Mouse (Mus musculus): ENCODE measurements around the gene Nrp2.

Gene Nrp2

DNA sequence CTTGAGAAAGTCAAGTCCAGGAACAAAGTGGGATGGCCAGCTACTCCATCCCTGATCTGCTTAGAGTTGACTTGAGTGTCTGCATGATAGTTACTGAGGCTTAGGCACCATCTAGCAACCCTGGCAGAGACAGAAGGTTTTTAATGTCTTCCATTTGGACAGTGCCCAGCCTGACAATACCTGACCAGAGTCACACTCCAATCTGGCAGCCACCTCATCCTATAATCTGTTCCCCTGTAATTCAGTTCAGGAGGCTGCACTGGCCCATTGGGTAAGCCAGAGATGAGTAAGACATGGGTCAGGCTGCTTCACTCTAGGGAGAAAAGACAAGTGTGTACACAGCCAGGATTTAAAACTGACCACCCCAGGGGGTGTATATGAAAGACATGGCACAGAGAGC, 79.5 kb downstream of the Nrp2 start:
- no peak for DNase-seq (ENCODE audit: low spot score in 2 of 2)

DNA sequence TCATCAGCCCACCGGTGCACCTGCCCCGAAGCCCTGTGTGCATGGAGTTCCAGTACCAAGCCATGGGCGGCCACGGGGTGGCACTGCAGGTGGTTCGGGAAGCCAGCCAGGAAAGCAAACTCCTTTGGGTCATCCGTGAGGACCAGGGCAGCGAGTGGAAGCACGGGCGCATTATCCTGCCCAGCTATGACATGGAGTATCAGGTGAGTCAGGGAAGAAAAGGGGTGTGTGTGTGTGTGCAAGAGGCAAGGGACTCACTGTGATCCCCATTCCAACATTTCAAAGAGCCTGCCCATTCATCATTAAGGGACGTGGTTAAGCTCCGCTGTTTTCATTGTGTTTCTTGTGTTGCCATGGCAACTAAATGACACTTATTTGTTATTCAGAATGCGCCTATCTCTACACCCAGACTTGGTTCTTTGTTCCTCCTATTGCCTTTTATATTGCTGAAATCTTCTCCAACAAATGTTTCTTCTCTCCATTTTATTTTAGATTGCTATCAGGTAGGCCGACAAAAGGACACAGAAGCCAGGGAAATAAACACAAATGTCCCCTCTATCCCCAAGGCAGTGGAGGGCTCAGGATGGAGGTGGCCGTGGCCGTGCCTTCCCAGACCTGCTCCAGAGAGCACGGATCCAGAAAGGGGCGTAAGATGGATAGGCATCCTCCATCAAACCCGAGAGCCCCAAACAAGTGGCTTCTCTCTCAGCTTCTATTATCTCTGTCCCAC, 80.4 kb downstream of the Nrp2 start:
- peak; percentile 54 to 58 for DNase-seq (ENCODE audit: low spot score in 2 of 2)

DNA sequence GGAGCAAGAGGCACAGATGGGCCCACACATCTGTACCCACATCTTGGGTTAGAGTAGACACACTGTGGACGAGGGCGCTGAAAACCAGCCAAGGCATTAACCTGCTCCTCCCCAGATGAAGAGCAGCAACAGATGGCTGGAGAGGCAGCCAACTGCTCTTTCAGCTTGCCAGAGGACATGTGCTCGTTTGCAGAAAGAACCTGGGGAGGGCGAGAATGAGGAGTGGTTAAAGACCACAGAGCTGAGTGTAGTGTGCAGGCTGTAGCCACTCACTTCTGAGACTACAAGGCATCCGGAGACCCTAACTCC, 81.0 kb downstream of the Nrp2 start:
- peak; percentile 68 to 69 for DNase-seq (ENCODE audit: low spot score in 2 of 2)

DNA sequence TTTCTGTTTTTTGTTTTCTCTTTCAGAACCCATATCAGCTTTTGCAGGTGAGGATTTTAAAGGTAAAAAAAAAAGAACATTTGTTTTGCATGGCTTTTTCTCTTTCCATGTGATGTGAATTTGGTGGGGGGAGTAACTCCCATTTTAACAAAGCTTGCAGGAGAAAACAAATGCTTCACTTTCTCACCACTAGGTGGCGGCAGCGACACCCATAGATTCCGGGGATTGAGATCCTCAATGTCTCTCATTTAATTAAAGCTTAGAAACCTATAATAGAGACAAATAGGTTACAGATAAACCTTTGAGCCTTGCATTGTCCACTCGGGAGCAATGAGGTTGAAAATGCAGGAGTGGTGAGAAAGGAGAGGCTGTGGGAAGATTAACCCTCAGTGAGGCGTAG, 83.2 kb downstream of the Nrp2 start:
- DNase-seq (ENCODE audit: low spot score in 2 of 2): peak; percentile 79 to 86

DNA sequence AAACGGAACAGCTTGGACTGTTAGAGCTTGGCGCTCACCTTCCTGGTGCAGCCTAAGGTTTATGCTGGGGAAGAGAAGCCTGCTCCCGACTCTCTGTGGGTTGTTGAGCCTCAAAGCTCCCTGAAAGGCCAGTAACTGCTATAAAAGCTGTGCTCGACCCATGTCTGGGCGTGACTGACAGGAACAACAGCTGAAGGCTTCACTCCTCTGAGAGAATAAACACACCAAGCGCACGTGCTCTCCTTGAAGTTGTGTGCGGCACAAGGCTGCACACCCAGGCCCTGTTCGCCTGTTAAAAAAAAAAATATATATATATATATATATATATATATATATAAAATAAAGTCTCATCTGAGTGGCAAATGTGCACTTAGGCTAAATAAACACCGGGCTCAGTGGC, 84.5 kb downstream of the Nrp2 start:
- no peak for DNase-seq (ENCODE audit: low spot score in 2 of 2)

DNA sequence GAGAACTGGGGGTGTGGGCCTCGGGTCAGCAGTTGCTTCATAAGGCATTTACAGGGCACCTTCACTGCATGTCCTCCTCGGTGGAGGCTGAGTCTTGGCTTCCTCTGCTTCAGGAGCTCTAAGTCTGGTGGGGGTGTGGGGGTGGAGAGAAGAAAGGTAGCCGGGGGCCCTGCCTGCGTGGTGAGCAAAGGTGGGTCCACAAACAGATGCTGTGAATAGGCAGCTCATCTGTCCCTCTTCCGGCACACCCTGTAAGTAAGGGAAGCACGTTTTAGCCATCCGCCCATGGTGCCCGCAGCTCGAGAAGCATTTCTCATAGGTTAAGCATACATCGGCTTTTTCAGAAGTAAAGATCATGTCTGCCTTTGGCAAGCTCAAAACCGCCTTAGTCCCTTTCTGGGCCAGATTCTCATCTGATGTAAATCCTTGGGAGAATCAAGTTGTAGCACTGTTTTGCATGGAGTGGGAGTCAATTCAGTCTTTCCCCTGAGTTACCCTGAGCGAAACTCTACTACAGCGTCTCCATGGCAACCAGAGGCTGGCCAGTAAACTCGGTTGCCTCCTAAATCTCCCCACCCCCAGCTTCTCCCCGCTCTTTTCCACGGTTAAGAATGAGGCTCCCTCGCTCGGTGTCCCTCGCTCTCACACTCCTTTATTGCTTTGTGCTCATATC, 91.3 kb downstream of the Nrp2 start:
- DNase-seq (ENCODE audit: low spot score in 2 of 2): peak; percentile 92 to 94

DNA sequence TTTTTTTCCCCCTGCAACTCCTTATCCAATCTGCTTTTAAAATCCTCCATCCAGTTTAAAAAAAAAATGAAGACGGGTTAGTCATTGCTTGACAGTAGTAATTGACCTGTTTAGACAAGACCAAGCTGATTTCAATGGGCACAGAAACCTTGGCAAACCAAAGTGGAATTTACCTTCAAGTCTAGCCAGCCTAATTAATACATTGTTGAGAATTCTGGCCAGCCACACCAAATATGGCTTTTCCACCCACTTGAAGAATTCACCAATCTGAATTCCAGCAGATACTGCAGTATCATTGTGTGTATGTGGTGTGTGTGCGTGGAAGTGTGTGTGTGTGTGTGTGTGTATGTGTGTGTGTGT, 91.8 kb downstream of the Nrp2 start:
- DNase-seq (ENCODE audit: low spot score in 2 of 2): no peak

DNA sequence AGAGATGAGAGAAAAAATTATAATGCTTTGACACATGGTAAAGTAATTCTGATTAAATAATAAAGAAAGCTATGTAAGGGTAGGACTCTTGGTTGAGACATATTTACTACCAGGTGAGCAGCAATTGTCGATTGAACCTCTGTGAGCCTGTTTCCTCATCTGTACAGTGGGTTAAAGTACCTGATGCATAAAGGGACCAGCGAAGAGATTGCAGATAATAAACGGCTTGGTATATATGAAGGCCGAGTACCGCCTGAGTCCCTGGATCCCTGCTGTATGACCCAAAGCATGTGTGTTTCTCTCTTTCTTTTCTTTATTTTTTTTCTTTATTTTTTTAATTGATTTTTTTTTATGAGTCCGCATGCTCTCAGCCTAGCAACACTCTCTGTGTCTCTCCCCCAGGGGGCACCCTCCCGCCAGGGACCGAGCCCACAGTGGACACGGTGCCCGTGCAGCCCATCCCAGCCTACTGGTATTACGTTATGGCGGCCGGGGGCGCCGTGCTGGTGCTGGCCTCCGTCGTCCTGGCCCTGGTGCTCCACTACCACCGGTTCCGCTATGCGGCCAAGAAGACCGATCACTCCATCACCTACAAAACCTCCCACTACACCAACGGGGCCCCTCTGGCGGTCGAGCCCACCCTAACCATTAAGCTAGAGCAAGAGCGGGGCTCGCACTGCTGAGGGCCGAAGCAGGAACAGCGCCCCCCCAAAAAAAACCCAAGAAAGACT, 92.4 kb downstream of the Nrp2 start:
- peak; percentile 79 to 84 for DNase-seq (ENCODE audit: low spot score in 2 of 2)

DNA sequence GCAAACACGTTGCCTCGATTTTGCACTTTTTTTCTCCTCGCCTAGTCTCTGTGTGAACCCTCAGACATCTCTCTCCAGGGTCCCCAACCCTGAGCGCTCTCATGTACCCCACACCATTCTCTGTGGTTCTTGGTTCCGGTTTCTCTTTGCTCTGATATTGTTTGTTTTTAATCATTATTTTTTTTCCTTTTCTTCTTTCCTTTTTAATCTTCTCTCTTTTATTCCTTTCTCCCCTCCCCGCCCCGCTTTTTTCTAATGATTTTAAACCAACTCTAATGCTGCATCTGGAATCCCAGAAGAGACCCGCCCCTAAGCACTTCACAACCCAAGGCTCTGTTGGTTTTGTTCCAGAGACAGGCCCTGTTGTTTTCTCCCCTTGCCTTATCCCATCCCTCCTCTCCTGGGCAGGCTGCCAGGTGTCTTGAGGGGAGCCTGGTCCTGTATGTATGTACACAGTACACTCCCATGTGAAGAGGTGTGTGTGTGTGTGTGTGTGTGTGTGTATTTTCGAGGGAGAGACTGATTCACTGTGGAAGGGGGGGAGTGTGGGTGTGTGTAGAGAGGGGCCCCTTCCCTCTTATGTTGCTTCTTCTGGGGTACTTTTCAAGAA, 93.1 kb downstream of the Nrp2 start:
- peak; percentile 52 to 54 for DNase-seq (ENCODE audit: low spot score in 2 of 2)

DNA sequence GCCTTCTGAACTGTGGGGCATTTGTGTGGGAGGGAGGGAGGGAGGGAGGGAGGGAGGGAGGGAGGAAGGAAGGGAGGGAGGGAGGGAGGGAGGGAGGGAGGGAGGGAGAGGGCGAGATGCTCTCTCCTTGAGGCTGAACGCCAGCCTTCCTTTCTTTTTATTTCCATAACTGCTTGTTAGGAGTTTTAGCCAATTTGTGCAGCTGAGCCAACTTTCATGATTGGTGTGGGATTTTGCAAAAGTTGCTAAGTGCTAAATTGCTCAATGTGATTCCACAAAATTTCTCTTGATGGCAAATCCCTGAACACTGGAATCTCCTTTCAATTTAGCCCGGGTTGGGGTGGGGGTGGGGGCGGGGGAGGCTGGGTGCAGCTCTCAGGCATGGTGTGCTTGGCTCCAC, 96.3 kb downstream of the Nrp2 start:
- no peak for DNase-seq (ENCODE audit: low spot score in 2 of 2)

DNA sequence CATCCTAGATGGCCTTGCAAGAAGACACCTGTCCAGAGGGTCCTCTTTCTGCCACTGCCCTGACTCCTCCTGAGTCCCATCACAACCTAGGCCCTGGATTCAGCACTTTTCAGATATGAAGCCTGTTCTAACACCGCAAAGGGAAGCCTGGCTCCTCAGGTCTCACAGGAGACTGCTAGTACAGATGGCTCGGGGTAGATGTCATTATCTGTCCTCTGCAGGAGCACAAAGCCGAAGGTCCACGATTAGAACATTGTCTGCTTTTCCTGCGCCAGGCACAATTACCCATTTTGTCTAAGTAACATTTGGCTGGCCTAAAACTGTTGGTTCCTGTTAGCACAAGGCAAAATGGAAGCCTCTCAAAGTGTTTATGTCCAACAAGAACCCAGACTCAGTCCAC, 97.3 kb downstream of the Nrp2 start:
- no peak for DNase-seq (ENCODE audit: low spot score in 2 of 2)

DNA sequence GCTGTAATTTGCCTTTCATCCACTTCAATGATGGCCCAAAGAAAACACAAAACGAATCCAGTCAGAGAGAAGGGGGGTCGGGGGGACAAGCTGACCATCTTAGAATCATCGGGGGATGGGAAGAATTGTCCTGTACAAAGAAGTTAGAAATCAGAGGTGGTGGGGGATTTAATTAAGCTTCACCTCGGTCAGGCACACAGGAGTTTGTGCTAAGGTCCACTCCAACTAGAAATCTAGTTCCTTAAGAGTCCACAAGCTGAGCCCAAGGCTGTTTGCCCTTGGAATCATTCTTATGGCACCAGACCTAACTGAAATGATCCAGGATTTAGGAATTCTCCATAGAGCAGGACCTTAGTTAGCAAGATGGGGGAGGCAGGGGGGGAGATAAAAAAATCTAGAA, 98.3 kb downstream of the Nrp2 start:
- no peak for DNase-seq (ENCODE audit: low spot score in 2 of 2)

DNA sequence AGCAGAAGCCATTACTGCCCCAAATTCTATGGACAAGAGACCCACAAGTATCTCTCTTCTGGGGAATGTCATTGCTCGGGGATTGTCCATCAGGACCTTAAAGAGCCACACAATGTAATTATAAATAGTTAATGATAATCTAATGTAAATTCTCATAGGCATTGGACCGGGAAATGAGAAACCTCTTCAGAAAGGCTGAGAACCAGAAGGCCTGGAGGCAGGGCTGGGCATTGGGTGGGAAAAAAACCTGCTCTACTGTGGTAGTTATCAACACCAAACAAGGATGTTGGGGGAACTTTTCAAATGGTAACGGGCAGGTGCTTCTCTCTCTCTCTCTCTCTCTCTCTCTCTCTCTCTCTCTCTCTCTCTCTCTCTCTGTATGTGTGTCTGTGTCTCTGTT, 98.8 kb downstream of the Nrp2 start:
- no peak for DNase-seq (ENCODE audit: low spot score in 2 of 2)

DNA sequence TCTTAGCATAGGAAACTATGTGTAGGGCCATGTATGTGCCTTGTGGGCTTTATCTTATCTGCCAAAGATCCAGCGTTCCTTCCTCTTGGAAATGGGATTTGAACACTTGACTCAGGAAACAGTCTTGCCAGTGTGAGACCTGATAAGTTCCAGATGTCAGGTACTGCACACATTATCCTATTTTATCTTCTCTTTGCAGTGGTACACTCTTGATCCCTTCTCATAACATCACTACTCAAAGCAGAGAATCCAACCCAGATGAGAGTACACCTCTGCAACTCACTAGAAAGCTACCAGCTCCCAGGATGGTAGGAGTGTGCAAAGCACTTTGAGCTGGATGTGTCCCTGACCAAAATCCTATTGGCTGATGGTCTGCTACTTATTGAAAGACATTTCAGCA, 100.5 kb downstream of the Nrp2 start:
- no peak for DNase-seq (ENCODE audit: low spot score in 2 of 2)

DNA sequence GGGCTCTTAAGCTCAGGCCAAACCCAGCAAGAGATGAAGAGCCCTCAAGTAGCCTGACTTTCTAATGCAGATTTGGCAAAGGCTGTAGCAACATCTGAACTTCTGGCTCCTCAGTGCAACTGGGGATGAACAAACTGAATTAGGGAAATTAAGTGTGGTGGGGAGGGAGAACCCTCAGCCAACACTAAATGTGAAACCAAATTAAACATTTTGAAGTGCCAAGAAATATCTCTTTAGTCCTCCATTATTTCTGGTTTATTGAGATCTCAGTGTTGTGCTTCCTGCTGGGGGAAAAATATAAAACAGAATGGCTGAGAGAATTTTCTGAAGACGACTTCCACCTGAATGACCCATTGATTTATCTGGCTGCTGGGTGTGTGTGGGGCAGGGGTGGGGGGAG, 102.9 kb downstream of the Nrp2 start:
- no peak for DNase-seq (ENCODE audit: low spot score in 2 of 2)

DNA sequence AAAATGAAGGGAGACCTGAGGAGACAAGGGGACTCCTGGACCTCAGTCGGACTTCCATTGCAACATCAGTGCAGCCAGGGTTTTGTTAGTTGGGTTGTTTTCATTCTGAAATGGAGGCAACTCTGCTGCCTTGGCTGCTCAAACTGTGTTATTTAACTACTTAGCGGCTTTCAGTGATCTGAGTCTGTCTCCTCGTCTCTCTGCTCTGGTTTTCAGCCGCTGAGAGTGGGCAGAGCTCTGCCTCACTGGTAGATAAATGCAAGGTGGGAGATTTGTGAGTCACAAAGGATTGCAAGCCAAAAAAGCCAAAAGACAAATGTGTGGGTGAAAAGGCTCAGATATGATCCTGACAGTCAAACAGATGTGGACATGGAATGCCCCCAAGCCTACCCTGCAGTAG, 105.3 kb downstream of the Nrp2 start:
- no peak for DNase-seq (ENCODE audit: low spot score in 2 of 2)

DNA sequence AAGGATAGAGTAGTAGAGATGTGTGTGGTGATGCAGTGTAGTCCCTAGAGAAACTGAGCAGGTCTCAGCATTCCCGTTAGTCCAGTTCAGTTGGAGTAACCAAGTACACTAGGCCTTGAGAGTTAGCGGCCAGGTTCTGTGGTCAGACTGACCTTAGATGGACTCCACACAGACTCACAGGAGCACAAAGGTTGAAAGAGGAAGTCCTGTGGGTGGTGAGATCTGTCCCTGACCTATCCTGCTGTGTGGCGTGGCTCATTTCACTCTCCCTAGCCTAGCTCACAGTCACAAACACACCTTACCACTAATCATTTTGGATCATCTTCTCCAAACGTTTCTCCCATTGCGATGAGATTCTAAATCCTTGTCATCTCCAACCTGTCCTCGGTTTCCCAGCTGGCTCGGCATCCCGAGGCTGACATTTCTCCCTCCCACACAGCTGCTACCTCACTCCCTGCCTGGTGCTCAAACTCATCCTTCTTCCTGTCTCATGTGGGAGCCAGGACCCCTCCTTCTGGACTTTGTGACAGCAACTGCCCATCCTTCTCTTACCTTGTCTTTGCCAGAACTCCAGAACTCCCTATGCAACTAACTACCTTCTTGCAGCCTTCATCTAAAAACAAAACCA, 106.6 kb downstream of the Nrp2 start:
- no peak for DNase-seq (ENCODE audit: low spot score in 2 of 2)

DNA sequence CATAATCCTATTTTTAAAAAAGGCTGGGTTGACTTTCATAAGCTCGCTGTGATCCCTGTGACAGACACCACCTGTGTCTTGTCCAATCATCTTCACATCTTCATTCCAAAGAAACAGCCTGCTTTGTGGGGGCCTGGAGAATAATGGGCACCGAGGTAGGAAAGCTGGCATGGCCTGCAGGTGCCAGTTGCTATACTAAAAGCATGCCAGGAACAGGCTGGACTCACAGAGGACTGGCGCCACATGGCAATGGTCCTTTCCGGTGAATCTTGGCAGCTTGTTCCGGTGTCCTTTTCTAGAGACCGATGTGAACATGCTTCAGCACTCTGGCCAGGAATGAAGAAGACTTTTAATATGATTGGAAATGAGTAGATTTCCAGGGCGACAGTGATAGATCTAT, 108.1 kb downstream of the Nrp2 start:
- no peak for DNase-seq (ENCODE audit: low spot score in 2 of 2)

DNA sequence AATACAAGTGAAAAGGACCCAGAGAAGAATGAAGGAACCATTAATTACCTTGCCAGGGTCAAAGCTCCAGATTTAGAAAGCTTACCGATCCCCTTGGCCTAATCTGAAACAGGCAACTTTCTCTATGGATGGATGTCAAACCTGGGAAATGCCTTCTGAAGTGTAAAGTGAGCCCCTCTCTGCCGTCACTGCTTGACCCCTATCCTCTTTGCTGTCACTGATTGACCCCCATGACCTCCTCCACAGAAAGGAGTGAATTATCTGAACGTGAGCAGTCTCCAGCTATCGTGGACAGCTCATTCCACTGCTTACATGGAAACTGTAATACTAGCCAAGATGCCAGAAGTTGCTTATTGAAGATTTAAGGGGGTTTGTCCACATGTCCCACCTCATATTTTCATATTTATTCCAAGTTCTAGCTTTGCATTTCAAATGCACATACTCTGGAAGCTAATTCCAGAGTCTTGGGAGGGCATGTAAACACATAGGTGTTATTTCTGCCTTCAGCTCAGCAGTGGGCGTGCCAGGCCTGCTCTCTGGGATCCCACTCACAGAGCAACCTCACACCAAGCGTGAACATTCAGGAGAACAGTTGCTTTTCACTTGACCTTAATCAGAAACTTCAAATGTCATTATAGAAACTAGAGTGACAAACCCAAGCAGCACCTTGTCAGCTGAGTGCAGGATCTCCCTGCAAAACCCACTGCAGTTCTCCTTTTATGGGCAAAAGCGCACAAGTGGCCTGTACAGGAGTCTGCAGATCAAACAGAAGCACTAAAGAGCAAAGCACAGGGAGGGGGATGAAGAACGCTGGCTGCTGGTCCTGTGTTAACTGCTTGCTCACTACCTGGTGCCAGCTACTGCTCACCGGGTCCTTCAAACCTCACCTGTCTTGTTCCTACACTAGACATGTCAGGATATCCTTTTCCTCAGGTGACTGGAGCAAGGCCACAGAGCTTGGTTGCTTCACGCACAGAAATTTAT, 109.9 kb downstream of the Nrp2 start:
- DNase-seq (ENCODE audit: low spot score in 2 of 2): no peak

DNA sequence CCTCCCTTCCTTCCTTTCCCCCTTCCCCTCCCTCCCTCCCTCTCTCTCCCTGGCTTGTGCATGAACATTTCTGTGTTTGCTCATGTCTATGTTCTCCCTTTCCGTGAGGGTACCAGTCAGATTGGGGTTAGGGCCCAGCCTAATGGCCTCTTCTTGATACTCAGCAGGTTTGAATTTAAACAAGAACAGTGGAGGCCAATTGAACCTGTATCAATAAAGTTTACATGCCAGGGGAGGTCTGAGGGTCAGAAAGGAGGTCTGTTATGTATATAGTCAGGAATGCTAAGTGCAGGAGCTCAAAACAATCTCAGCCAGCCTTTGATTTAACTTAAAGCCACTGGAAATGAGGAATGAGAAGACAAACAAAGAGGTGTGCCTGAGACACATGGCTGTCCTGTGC, 110.9 kb downstream of the Nrp2 start:
- no peak for DNase-seq (ENCODE audit: low spot score in 2 of 2)

DNA sequence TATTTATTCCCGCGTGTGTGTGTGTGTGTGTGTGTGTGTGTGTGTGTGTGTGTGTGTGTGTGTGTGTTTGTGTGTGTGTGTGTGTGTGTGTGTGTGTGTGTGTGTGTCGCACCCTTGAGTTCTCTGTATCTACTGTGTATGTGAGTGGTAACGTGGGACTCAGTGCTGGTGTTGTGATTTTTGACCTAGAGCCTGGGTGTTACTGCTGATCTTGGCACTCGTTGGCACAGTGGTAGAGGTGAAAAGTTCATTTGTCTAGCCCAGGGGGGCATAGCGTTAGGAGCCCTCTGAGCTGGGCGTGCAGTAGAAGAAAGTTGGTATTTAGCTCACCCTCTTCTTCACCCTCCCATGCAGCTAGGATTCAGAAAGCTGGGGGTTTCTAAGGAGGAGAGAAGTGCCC, 114.5 kb downstream of the Nrp2 start:
- no peak for DNase-seq (ENCODE audit: low spot score in 2 of 2)
